Mouse (Mus musculus) T-helper 2 cell (primary cell): ENCODE results near the gene Hs2st1.

Experiments used
- in situ Hi-C: fragments of 300-600 bp; cut with MboI, MseI; formaldehyde crosslinking; loops from one replicate; pipeline ENCODE4 v1.15.1; 2025; ENCODE audit warnings: high pct_unique_total_duplicates

Gene Hs2st1

GRCm38 (mm10) chr3:144398166-144398565 is 171.8 kb downstream of the Hs2st1 start:
- in situ Hi-C loops = loop anchor here (10.0 kb wide), 1 partner anchor 193 kb away; the partner anchor contains the start of gene Lmo4

DNA sequence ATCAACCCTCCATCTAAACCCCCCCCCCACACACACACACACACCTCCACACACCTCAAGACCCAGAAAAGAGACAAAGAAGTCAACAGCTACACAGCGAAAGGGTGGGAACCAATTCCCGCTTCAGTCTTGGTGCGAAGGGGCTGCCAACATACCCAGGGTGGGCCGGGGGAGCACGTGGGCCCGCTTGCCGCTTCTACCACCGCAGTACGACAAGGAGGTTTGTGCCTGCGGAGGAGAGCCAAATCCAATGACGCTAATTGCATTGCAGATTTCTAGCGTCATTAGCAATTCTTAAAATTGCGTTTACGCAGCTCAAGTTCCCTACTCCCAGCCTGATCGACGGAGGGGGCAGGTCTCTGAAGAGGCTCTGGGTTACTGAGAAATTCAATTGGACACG is 173.5 kb downstream of the Hs2st1 start:
- in situ Hi-C loops = loop anchor here (10.0 kb wide), 1 partner anchor 192 kb away; the partner anchor contains the start of gene Lmo4

GRCm38 (mm10) chr3:144394454-144394943 is 175.5 kb downstream of the Hs2st1 start:
- in situ Hi-C loops = loop anchor here (10.0 kb wide), 1 partner anchor 190 kb away; the partner anchor contains the start of gene Lmo4

DNA sequence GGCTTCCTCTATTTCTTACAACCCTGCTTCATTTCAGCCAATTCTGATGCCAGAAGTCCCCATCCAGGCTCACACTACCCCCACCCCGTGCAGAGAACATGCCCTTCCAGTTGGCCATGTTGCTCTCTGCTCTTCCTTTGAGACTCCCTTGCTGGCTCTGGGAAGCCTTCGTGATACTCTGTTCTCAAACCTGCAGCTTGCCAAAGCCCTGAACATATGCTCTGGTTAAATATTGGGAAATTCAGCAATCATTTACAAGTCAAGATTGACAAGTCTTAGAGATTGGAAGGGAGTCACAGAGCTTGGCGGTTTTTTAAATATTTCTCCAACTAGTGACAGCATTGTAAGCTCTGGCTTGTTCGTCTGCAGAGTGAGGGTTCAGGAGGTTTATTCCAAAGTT is 183.5 kb downstream of the Hs2st1 start:
- in situ Hi-C loops = no loop called here

- in situ Hi-C loops = no loop called here
Measured at GRCm38 (mm10) chr3:144384648-144385047, 185.3 kb downstream of the Hs2st1 start.

GRCm38 (mm10) chr3:144381431-144381980 is 188.5 kb downstream of the Hs2st1 start:
- in situ Hi-C loops = no loop called here

GRCm38 (mm10) chr3:144380921-144381320 is 189.1 kb downstream of the Hs2st1 start:
- in situ Hi-C loops = no loop called here

GRCm38 (mm10) chr3:144379801-144380200 is 190.2 kb downstream of the Hs2st1 start:
- in situ Hi-C loops = loop anchor here (10.0 kb wide), 1 partner anchor 1655 kb away; no protein-coding TSS in a partner anchor
